Mouse (Mus musculus) limb, embryonic 10.5 days (tissue): Measurements from ENCODE around the gene Sptbn4. TPM values are rescaled to one million over a fixed set of nuclear protein-coding genes. Genes with fewer than 3 reads are reported as not detected.

Source experiments
- DNase-seq: peaks from one replicate; pipeline ENCODE4 v3.0.0-alpha.2; 2017; ENCODE audit warnings: low spot score
- H3K27ac ChIP-seq: fragments of 300-500 bp; sonication (generic); 2 replicates; pipeline ENCODE4 v1.5.1; 2016; ENCODE audit warnings: mild to moderate bottlenecking
- H3K27me3 ChIP-seq: fragments of 300-500 bp; sonication (generic); 2 replicates; pipeline ENCODE4 v1.6.1; 2016; ENCODE audit warnings: low read depth, mild to moderate bottlenecking; ENCODE audit not compliant: poor library complexity, severe bottlenecking
- H3K36me3 ChIP-seq: fragments of 300-500 bp; sonication (generic); 2 replicates; pipeline ENCODE4 v1.6.1; 2016; ENCODE audit warnings: mild to moderate bottlenecking, moderate library complexity
- H3K4me1 ChIP-seq: fragments of 300-500 bp; sonication (generic); 2 replicates; pipeline ENCODE4 v1.6.1; 2016
- H3K4me3 ChIP-seq: fragments of 300-500 bp; sonication (generic); 2 replicates; pipeline ENCODE4 v1.5.1; 2016; ENCODE audit warnings: mild to moderate bottlenecking, moderate library complexity
- H3K9me3 ChIP-seq: fragments of 300-500 bp; sonication (generic); replicated peaks from 2 replicates; pipeline ENCODE4 v1.6.1; 2016; ENCODE audit warnings: mild to moderate bottlenecking
- WGBS: fragments of 180-500 bp; shearing (Covaris S2); methylation state at CpG from one replicate; pipeline ENCODE4 v1.1.7; 2016; 5-methylcytosine and 5-hydroxymethylcytosine counted together
- polyA plus RNA-seq: library from polyadenylated mRNA; unstranded; fragments of >200 nt; fragmentation: Nextera tagmentation; extraction: Ambion mirVana; gene quantifications from 2 replicates; pipeline ENCODE4 v1.2.1, GENCODE M21; 2016

Gene Sptbn4
- polyA plus RNA-seq, 1 experiment from 2014 or later = 0.15 TPM

GRCm38 (mm10) chr7:27337175-27337853 is 110.2 kb downstream of the Sptbn4 start, which contains the start of gene Ltbp4:
Ltbp4 (minus strand) TSS chr7:27337692.
- H3K27ac ChIP-seq = peak within 1 kb of the TSS; percentile 83

GRCm38 (mm10) chr7:27335928-27336823 is 111.3 kb downstream of the Sptbn4 start:
- Histone ChIP-seq H3K36me3 (no peaks in the 10 kb centered on the region), H3K27me3 (peaks cover 84% of the 10 kb centered on the region), H3K27ac (peak overlapping the region; percentile 83), H3K4me1 (peaks cover 55% of the 10 kb centered on the region), H3K4me3 (peak overlapping the region; percentile 62), H3K9me3 (no peaks in the 10 kb centered on the region)
- WGBS = under 1% methylated on average over 47 of the region's 47 CpGs
- peak; percentile 93 for DNase-seq

More at GRCm38 (mm10) chr7:27337175-27337853, 110.2 kb downstream of the Sptbn4 start, which contains the start of gene Ltbp4:
- peak; percentile 82 for DNase-seq
- H3K36me3 ChIP-seq = peaks cover 4% of the 10 kb centered on the region
- WGBS = under 1% methylated on average over 36 of the region's 36 CpGs
- H3K4me1 ChIP-seq = peaks cover 52% of the 10 kb centered on the region
- H3K4me3 ChIP-seq = peak within 1 kb of the TSS; percentile 62
- H3K27me3 ChIP-seq = peaks cover 72% of the 10 kb centered on the region
- H3K9me3 ChIP-seq = no peaks in the 10 kb centered on the region

GRCm38 (mm10) chr7:27335011-27335720 is 112.3 kb downstream of the Sptbn4 start:
- DNase-seq = no peak
- H3K27me3 ChIP-seq = peaks cover 94% of the 10 kb centered on the region
- peak overlapping the region; percentile 62; the same call in 1 of the 2 replicates for H3K4me3 ChIP-seq
- H3K27ac ChIP-seq = no peak overlapping the region
- no peaks in the 10 kb centered on the region for H3K9me3 ChIP-seq
- H3K36me3 ChIP-seq = no peaks in the 10 kb centered on the region
- WGBS = 52% methylated on average over 15 of the region's 15 CpGs
- peaks cover 64% of the 10 kb centered on the region for H3K4me1 ChIP-seq

- H3K4me3 ChIP-seq = peak overlapping the region; percentile 51
- H3K9me3 ChIP-seq = no peaks in the 10 kb centered on the region
- peaks cover 63% of the 10 kb centered on the region for H3K4me1 ChIP-seq
- no peak for DNase-seq
- no peaks in the 10 kb centered on the region for H3K36me3 ChIP-seq
- peak overlapping the region; percentile 42; the same call in 1 of the 2 replicates for H3K27ac ChIP-seq
- WGBS = 2% methylated on average over 32 of the region's 32 CpGs
- peaks cover 99% of the 10 kb centered on the region for H3K27me3 ChIP-seq
Observed at GRCm38 (mm10) chr7:27334405-27334911, 113.0 kb downstream of the Sptbn4 start.

- Histone ChIP-seq H3K4me1 (peaks cover 71% of the 10 kb centered on the region), H3K9me3 (no peaks in the 10 kb centered on the region), H3K27me3 (peaks cover 99% of the 10 kb centered on the region), H3K27ac (peak overlapping the region; percentile 43; the same call in 1 of the 2 replicates), H3K4me3 (peak overlapping the region; percentile 51), H3K36me3 (no peaks in the 10 kb centered on the region)
- DNase-seq = peak; percentile 46
- 5% methylated on average over 68 of the region's 77 CpGs for WGBS
Observed at GRCm38 (mm10) chr7:27333316-27333941, 114.1 kb downstream of the Sptbn4 start.

- H3K36me3 ChIP-seq = no peaks in the 10 kb centered on the region
- WGBS = 1% methylated on average over 38 of the region's 39 CpGs
- peaks cover 99% of the 10 kb centered on the region for H3K27me3 ChIP-seq
- H3K4me1 ChIP-seq = peaks cover 67% of the 10 kb centered on the region
- H3K9me3 ChIP-seq = no peaks in the 10 kb centered on the region
- H3K4me3 ChIP-seq = peak overlapping the region; percentile 51
- DNase-seq = peak; percentile 86
- no peak overlapping the region for H3K27ac ChIP-seq
Observed at GRCm38 (mm10) chr7:27332353-27333199, 114.9 kb downstream of the Sptbn4 start.

- no peak overlapping the region for H3K27ac ChIP-seq
- H3K9me3 ChIP-seq = no peaks in the 10 kb centered on the region
- H3K27me3 ChIP-seq = peaks cover 99% of the 10 kb centered on the region
- H3K36me3 ChIP-seq = 0 out of 2 replicates have a peak, but pooled peaks cover 2% of the 10 kb centered on the region
- WGBS = 5% methylated on average over 8 of the region's 8 CpGs
- peaks cover 60% of the 10 kb centered on the region for H3K4me1 ChIP-seq
- DNase-seq = peak; percentile 27
- peak overlapping the region; percentile 51; the same call in 1 of the 2 replicates for H3K4me3 ChIP-seq
Observed at GRCm38 (mm10) chr7:27331854-27332253, 115.6 kb downstream of the Sptbn4 start.

- Histone ChIP-seq H3K27ac (no peak overlapping the region), H3K36me3 (0 out of 2 replicates have a peak, but pooled peaks cover 2% of the 10 kb centered on the region), H3K4me3 (peak overlapping the region; percentile 52; the same call in 1 of the 2 replicates), H3K9me3 (no peaks in the 10 kb centered on the region), H3K27me3 (peaks cover 99% of the 10 kb centered on the region), H3K4me1 (peaks cover 58% of the 10 kb centered on the region)
- no peak for DNase-seq
- 1% methylated on average over 8 of the region's 8 CpGs for WGBS
Observed at GRCm38 (mm10) chr7:27331541-27331851, 116.0 kb downstream of the Sptbn4 start.

GRCm38 (mm10) chr7:27330709-27331540 is 116.6 kb downstream of the Sptbn4 start:
- Histone ChIP-seq H3K27me3 (peaks cover 99% of the 10 kb centered on the region), H3K27ac (peak overlapping the region; percentile 61; the same call in 1 of the 2 replicates), H3K4me1 (peaks cover 62% of the 10 kb centered on the region), H3K36me3 (0 out of 2 replicates have a peak, but pooled peaks cover 2% of the 10 kb centered on the region), H3K4me3 (peak overlapping the region; percentile 52), H3K9me3 (no peaks in the 10 kb centered on the region)
- DNase-seq = peak; percentile 79
- WGBS = under 1% methylated on average over 39 of the region's 39 CpGs

GRCm38 (mm10) chr7:27329981-27330380 is 117.5 kb downstream of the Sptbn4 start:
- 23% methylated on average over 17 of the region's 17 CpGs for WGBS
- peaks cover 67% of the 10 kb centered on the region for H3K4me1 ChIP-seq
- H3K36me3 ChIP-seq = 0 out of 2 replicates have a peak, but pooled peaks cover 2% of the 10 kb centered on the region
- H3K27ac ChIP-seq = no peak overlapping the region
- peaks cover 100% of the 10 kb centered on the region for H3K27me3 ChIP-seq
- H3K9me3 ChIP-seq = no peaks in the 10 kb centered on the region
- no peak for DNase-seq
- H3K4me3 ChIP-seq = peak overlapping the region; percentile 52; the same call in 1 of the 2 replicates
